Mouse (Mus musculus): ENCODE results near the gene Cyp2d12. TPM values are rescaled to one million over a fixed set of nuclear protein-coding genes. Genes with fewer than 3 reads are reported as not detected.

Gene Cyp2d12
- polyA plus RNA-seq, 1 experiment from 2014 or later = not detected

DNA sequence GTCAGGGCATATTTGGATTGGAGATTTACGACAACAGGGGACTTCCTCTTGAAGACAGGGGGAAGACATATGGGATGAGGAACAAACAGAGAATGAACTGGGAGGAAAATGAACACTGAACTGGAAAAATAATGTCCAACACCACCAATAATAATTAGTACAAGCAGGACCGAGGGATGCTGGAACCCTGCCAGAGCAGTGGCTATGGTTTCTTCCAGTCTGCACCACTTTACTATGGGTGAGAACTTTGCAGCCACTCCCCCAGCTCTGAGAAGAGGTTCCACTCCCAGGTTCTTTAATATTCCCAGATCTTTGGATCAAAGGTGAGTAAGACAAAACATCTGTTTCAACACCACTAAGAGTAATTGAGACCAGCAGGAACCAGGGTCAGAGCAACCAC lies 24.2 kb downstream of the Cyp2d12 start:
- DNase-seq (ENCODE audit: low spot score) = no peak
- no peaks in the 10 kb centered on the region for H3K9me3 ChIP-seq
- no peaks in the 10 kb centered on the region for H3K4me1 ChIP-seq (replicated peaks)
- 88% methylated on average over 2 of the region's 2 CpGs for WGBS
- no peaks in the 10 kb centered on the region for H3K27me3 ChIP-seq (ENCODE audit: insufficient read depth, poor library complexity, severe bottlenecking)
- no peak overlapping the region for H3K27ac ChIP-seq
- no peaks in the 10 kb centered on the region for H3K36me3 ChIP-seq
- H3K4me3 ChIP-seq = no peak overlapping the region

DNA sequence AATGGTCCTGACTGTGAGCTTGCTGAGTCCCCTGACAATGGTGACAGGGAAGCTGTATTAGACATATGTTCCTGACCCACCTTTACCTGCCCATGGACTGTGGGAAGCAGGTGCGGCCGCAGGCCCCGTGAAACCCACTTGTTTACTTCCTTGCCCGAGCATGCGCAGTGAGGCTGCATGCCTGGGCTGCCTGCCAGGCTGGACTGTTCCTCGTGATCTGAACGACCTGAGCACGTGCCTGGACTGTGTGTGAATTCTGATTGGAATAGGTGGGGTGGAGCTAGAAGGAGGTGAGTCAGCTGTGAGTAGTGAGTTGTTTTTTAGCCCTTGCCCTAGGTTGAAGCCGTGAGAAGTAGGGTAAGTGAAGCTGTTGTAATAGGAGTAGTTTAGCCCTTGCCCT lies 27.7 kb downstream of the Cyp2d12 start:
- no peaks in the 10 kb centered on the region for H3K4me1 ChIP-seq (replicated peaks)
- H3K4me3 ChIP-seq = no peak overlapping the region
- no peaks in the 10 kb centered on the region for H3K9me3 ChIP-seq
- 90% methylated on average over 9 of the region's 9 CpGs for whole genome bisulfite sequencing
- H3K27me3 ChIP-seq (ENCODE audit: insufficient read depth, poor library complexity, severe bottlenecking) = no peaks in the 10 kb centered on the region
- no peaks in the 10 kb centered on the region for H3K36me3 ChIP-seq
- no peak overlapping the region for H3K27ac ChIP-seq
- no peak for DNase-seq (ENCODE audit: low spot score)

Other genes starting within 250 kb of the Cyp2d12 start
- gene Naga, start 216.1 kb upstream of the Cyp2d12 start, polyA plus RNA-seq (2016; fragmentation: Nextera tagmentation; extraction: Ambion mirVana) = 20.9 and 24.9 TPM in 2 replicates
- 4.8 TPM in 2 replicates for gene Pheta2, start 216.1 kb upstream of the Cyp2d12 start, polyA plus RNA-seq (2016; fragmentation: Nextera tagmentation; extraction: Ambion mirVana)
- 269 and 314 TPM in 2 replicates for gene Smdt1, start 216.1 kb upstream of the Cyp2d12 start, polyA plus RNA-seq (2016; fragmentation: Nextera tagmentation; extraction: Ambion mirVana)
- gene Ndufa6, start 200.8 kb upstream of the Cyp2d12 start, polyA plus RNA-seq (2016; fragmentation: Nextera tagmentation; extraction: Ambion mirVana) = 267 and 273 TPM in 2 replicates
- gene Cyp2d22, start 174.8 kb upstream of the Cyp2d12 start, polyA plus RNA-seq (2016; fragmentation: Nextera tagmentation; extraction: Ambion mirVana) = 2.5 and 3.0 TPM in 2 replicates
- gene Cyp2d11, start 161.1 kb upstream of the Cyp2d12 start, polyA plus RNA-seq (2016; fragmentation: Nextera tagmentation; extraction: Ambion mirVana) = not detected in 2 replicates
- gene Cyp2d10, start 147.9 kb upstream of the Cyp2d12 start, polyA plus RNA-seq (2016; fragmentation: Nextera tagmentation; extraction: Ambion mirVana) = not detected in 2 replicates
- not detected in 2 replicates for gene Cyp2d9, start 121.6 kb upstream of the Cyp2d12 start, polyA plus RNA-seq (2016; fragmentation: Nextera tagmentation; extraction: Ambion mirVana)
- not detected in 2 replicates for gene Cyp2d34, start 65.9 kb downstream of the Cyp2d12 start, polyA plus RNA-seq (2016; fragmentation: Nextera tagmentation; extraction: Ambion mirVana)
- not detected in 2 replicates for gene Cyp2d40, start 209.1 kb downstream of the Cyp2d12 start, polyA plus RNA-seq (2016; fragmentation: Nextera tagmentation; extraction: Ambion mirVana)
- not detected in 2 replicates for gene Cyp2d26, start 239.2 kb downstream of the Cyp2d12 start, polyA plus RNA-seq (2016; fragmentation: Nextera tagmentation; extraction: Ambion mirVana)